Mouse (Mus musculus): Measurements from ENCODE around the gene Tmem131. TPM values are rescaled to one million over a fixed set of nuclear protein-coding genes. Genes with fewer than 3 reads are reported as not detected.

The Tmem131 gene
- polyA plus RNA-seq, 1 experiment from 2014 or later, result 10.3 TPM

DNA sequence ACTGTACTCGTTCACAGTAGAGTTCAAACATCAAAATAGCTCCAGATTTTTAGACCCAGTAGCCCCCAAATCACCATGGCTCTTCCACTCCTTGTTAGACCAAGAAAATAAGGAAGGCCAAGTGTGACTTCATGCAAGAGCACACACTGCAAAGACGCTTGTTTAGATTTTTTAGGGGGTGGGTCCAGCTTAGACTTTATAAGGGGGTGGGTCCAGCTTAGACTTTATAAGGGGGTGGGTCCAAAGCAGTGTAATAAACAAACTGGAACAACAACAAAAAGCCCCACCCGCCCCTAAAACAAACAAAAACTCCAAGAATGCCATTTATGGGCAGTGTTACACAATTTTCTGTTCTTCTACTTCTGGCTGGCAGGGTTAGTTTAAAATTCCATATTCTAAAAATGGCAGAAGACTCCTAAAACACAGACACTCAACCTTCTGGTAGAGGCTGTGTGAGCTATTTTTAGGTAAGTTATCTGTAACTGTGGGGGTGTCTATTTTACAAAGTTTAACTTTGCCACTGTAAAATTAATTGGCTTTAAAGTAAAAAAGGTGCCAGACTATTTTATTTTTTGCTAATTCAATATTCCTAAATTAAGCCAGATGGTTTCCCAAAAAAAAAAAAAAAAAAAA, 143.0 kb downstream of the Tmem131 start:
- H3K27me3 ChIP-seq (ENCODE audit: low read depth, poor library complexity, severe bottlenecking), result no peaks in the 10 kb centered on the region
- H3K4me1 ChIP-seq, result no peaks in the 10 kb centered on the region
- no peak overlapping the region for H3K27ac ChIP-seq (replicated peaks)
- no peaks in the 10 kb centered on the region for H3K9me3 ChIP-seq (replicated peaks)
- H3K4me3 ChIP-seq, result no peak overlapping the region
- peaks cover 94% of the 10 kb centered on the region for H3K36me3 ChIP-seq
- WGBS, result 81% methylated on average over 3 of the region's 3 CpGs
- DNase-seq (ENCODE audit: low spot score), result no peak

DNA sequence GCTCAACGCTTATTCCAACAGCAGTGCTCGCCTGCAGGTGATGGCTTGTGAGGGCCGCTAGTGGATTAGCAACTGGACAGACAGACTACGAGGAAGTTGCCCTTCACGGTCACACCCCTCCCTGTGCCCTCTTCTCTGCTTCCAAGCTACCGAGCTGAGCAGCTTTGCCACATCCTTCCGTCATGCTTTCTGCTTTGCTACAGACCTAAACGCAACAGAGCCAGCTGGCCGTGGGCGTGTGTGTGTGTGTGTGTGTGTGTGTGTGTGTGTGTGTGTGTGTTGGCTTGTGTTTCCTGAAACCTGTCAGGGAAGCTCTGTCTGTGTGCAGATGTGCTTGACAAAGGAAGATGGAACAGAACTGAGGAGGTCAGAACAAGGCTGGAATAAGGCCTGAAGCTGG, 146.0 kb downstream of the Tmem131 start:
- WGBS, result 89% methylated on average over 10 of the region's 10 CpGs
- Histone ChIP-seq H3K4me3 (no peak overlapping the region), H3K27me3 (ENCODE audit: low read depth, poor library complexity, severe bottlenecking) (no peaks in the 10 kb centered on the region), H3K4me1 (no peaks in the 10 kb centered on the region), H3K36me3 (peaks cover 96% of the 10 kb centered on the region), H3K27ac (replicated peaks) (no peak overlapping the region), H3K9me3 (replicated peaks) (no peaks in the 10 kb centered on the region)
- no peak for DNase-seq (ENCODE audit: low spot score)

DNA sequence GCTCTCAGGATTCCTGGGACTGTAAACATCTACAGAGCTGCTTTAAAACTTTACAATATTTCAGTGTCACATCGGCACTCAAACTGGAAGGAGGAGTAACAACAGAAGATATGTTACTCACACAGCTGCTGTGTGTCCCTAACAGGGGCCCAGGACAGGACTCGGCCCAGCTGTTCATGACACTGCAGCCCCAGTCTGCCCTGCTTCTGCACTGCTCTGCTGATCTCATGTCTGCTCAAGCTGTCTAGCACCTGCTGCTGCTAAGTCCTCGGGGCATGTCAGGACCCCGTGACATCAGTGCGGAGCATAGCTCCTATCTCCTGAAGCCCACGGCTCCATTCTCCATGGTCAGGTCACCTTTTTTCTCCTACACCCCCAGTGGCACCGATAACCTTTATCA, 146.8 kb downstream of the Tmem131 start:
- H3K36me3 ChIP-seq, result peaks cover 96% of the 10 kb centered on the region
- 97% methylated on average over 7 of the region's 7 CpGs for WGBS

DNA sequence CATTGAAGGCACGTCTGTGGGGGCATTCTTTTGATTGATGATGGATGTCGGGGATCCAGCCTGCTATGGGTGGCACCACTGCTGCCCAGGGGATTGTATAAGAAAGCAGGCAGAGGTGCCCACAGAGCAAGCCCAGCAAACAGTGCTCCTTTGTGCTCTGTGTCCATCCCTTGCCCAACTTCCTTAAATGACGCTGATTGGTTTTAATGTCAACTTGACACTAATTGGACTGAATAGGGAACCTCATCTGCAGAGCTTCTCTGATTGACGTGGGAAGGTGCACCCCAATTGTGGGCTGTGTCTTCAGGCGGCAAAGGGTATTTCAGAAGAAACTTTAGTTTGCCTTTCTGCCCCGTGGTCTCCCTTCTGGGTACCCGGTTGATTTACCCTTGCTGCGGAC, 154.1 kb downstream of the Tmem131 start:
- DNase-seq (ENCODE audit: low spot score), result no peak
- peaks cover 10% of the 10 kb centered on the region for H3K4me1 ChIP-seq
- 87% methylated on average over 8 of the region's 8 CpGs for WGBS
- no peak overlapping the region for H3K4me3 ChIP-seq
- H3K27ac ChIP-seq (replicated peaks), result no peak overlapping the region
- peaks cover 43% of the 10 kb centered on the region for H3K36me3 ChIP-seq
- H3K9me3 ChIP-seq (replicated peaks), result no peaks in the 10 kb centered on the region
- peaks cover 15% of the 10 kb centered on the region; the same call in 1 of the 2 replicates for H3K27me3 ChIP-seq (ENCODE audit: low read depth, poor library complexity, severe bottlenecking)

More for the DNA sequence above, 146.8 kb downstream of the Tmem131 start:
- Histone ChIP-seq H3K4me1 (no peaks in the 10 kb centered on the region), H3K27me3 (ENCODE audit: low read depth, poor library complexity, severe bottlenecking) (no peaks in the 10 kb centered on the region), H3K4me3 (no peak overlapping the region), H3K9me3 (replicated peaks) (no peaks in the 10 kb centered on the region), H3K27ac (replicated peaks) (no peak overlapping the region)
- DNase-seq (ENCODE audit: low spot score), result no peak

DNA sequence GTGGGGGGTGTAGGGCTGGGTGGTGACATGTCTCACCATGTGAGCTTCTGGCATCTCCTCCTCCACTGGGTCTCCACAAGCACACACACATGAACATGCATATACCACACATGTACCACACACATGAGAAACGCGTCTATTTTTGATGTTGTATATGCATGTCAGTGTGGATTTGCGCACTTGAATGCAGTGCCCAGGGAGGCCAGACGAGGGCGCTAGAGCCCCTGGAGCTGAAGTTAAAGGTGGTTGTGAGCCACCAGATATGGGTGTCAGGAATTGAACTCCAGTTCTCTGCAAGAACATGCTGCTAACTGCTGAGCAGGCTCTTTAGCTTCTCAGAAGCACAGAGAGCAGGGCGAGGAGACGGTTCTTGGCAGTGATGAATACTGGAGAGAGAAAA, 157.1 kb downstream of the Tmem131 start:
- peaks cover 19% of the 10 kb centered on the region; the same call in 1 of the 2 replicates for H3K27me3 ChIP-seq (ENCODE audit: low read depth, poor library complexity, severe bottlenecking)
- peaks cover 10% of the 10 kb centered on the region for H3K4me1 ChIP-seq
- H3K4me3 ChIP-seq, result no peak overlapping the region
- H3K36me3 ChIP-seq, result peaks cover 13% of the 10 kb centered on the region
- DNase-seq (ENCODE audit: low spot score), result no peak
- 90% methylated on average over 7 of the region's 7 CpGs for WGBS
- no peak overlapping the region for H3K27ac ChIP-seq (replicated peaks)
- H3K9me3 ChIP-seq (replicated peaks), result no peaks in the 10 kb centered on the region

- 3% methylated on average over 16 of the region's 16 CpGs for WGBS
- Histone ChIP-seq H3K9me3 (replicated peaks) (no peaks in the 10 kb centered on the region), H3K4me1 (peaks cover 10% of the 10 kb centered on the region), H3K27me3 (ENCODE audit: low read depth, poor library complexity, severe bottlenecking) (peaks cover 19% of the 10 kb centered on the region; the same call in 1 of the 2 replicates), H3K27ac (replicated peaks) (peak overlapping the region; percentile 74), H3K4me3 (peak overlapping the region; percentile 53), H3K36me3 (0 out of 2 replicates have a peak, but pooled peaks cover 5% of the 10 kb centered on the region)
- peak; percentile 56 for DNase-seq (ENCODE audit: low spot score)
Observed at GRCm38 (mm10) chr1:36785238-36785641, 158.2 kb downstream of the Tmem131 start.

DNA sequence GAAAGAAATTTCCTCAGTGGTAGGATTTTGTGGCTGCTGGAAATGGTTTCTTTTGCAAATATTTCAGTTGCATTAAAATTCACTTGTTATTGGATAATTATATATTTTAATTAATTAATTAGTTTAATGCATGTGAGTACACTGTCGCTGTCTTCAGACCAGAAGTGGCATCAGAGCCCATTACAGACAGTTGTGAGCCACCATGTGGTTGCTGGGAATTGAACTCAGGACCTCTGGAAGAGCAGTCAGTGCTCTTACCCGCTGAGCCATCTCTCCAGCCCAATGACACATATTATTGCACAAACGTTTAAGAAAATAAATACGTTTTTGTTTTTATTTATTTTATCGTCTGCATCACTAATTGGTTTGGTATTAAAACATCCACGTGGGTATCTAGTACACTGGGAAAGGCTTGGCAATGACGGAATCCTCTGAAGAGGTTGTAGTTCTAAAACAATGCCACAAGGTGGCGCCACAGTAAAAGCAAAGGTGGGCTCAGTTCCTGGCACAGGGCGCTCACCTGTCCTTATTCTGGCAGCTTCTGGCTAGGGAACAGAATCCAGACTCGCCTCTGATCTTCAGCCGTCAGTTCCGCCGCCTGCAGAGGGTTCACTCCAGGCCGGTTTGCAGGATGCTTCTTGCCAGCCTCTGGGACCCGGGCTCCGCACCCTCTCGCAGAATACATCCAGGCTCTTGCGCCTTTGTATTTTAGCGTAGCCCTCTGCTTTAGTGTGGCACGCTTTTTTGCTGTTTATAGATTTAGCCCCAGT, 158.9 kb downstream of the Tmem131 start:
- peak overlapping the region; percentile 74 for H3K27ac ChIP-seq (replicated peaks)
- peaks cover 19% of the 10 kb centered on the region; the same call in 1 of the 2 replicates for H3K27me3 ChIP-seq (ENCODE audit: low read depth, poor library complexity, severe bottlenecking)
- H3K4me3 ChIP-seq, result peak overlapping the region; percentile 53
- no peaks in the 10 kb centered on the region for H3K36me3 ChIP-seq
- WGBS, result 5% methylated on average over 20 of the region's 20 CpGs
- peaks cover 10% of the 10 kb centered on the region for H3K4me1 ChIP-seq
- H3K9me3 ChIP-seq (replicated peaks), result no peaks in the 10 kb centered on the region
- peak; percentile 78 for DNase-seq (ENCODE audit: low spot score)

- WGBS, result 83% methylated on average over 11 of the region's 11 CpGs
- peaks cover 10% of the 10 kb centered on the region for H3K4me1 ChIP-seq
Observed at GRCm38 (mm10) chr1:36782476-36782875, 161.0 kb downstream of the Tmem131 start.

DNA sequence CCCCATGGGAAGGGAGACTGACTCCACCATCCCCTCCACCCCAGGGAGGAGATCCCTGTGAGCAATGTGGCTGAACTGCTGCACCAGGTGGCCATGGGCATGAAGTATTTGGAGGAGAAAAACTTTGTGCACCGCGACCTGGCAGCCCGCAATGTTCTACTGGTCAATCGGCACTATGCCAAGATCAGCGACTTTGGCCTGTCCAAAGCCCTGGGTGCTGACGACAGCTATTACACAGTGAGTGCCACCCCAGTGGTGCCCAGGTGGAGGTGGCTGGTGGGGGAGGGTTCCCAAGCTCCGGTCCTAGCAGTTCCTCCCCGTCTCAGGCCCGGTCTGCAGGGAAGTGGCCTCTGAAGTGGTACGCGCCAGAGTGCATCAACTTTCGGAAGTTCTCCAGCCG, 162.7 kb downstream of the Tmem131 start:
- H3K36me3 ChIP-seq, result no peaks in the 10 kb centered on the region
- no peaks in the 10 kb centered on the region for H3K9me3 ChIP-seq (replicated peaks)
- H3K4me1 ChIP-seq, result peaks cover 10% of the 10 kb centered on the region
- H3K4me3 ChIP-seq, result no peak overlapping the region
- H3K27me3 ChIP-seq (ENCODE audit: low read depth, poor library complexity, severe bottlenecking), result peaks cover 14% of the 10 kb centered on the region; the same call in 1 of the 2 replicates
- 92% methylated on average over 13 of the region's 13 CpGs for WGBS
- DNase-seq (ENCODE audit: low spot score), result no peak
- H3K27ac ChIP-seq (replicated peaks), result no peak overlapping the region

More at GRCm38 (mm10) chr1:36782476-36782875, 161.0 kb downstream of the Tmem131 start:
- Histone ChIP-seq H3K27ac (replicated peaks) (no peak overlapping the region), H3K9me3 (replicated peaks) (no peaks in the 10 kb centered on the region), H3K27me3 (ENCODE audit: low read depth, poor library complexity, severe bottlenecking) (peaks cover 19% of the 10 kb centered on the region; the same call in 1 of the 2 replicates), H3K36me3 (no peaks in the 10 kb centered on the region), H3K4me3 (no peak overlapping the region)
- no peak for DNase-seq (ENCODE audit: low spot score)

- Histone ChIP-seq H3K9me3 (replicated peaks) (no peaks in the 10 kb centered on the region), H3K4me3 (no peak overlapping the region), H3K27ac (replicated peaks) (no peak overlapping the region), H3K4me1 (peaks cover 7% of the 10 kb centered on the region), H3K27me3 (ENCODE audit: low read depth, poor library complexity, severe bottlenecking) (peaks cover 25% of the 10 kb centered on the region), H3K36me3 (no peaks in the 10 kb centered on the region)
- WGBS, result 91% methylated on average over 9 of the region's 9 CpGs
- DNase-seq (ENCODE audit: low spot score), result no peak
Observed at GRCm38 (mm10) chr1:36772198-36772934, 171.1 kb downstream of the Tmem131 start.

GRCm38 (mm10) chr1:36770998-36771397, 172.5 kb downstream of the Tmem131 start:
- Histone ChIP-seq H3K27me3 (ENCODE audit: low read depth, poor library complexity, severe bottlenecking) (peaks cover 25% of the 10 kb centered on the region), H3K27ac (replicated peaks) (no peak overlapping the region)

DNA sequence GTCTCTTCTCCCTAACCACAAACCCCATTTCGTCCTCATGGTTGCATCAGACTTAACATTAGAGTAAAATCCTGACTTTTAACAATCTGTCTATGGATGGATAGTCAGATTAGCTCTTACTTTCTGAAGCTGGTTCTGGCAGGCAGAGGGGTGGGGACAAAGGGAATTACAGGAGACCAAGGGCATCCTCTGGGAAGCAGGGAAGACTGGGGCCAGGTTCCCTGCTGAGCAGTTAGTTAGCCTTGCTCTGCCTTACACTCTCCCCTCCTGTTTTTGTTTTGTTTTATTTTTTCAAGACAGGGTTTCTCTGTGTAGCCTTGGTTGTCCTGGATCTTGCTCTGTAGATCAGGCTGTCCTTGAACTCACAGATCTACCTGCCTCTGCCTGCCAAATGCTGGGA, 173.5 kb downstream of the Tmem131 start:
- 84% methylated on average over 1 of the region's 1 CpGs for WGBS
- Histone ChIP-seq H3K27ac (replicated peaks) (no peak overlapping the region), H3K9me3 (replicated peaks) (no peaks in the 10 kb centered on the region), H3K36me3 (no peaks in the 10 kb centered on the region), H3K27me3 (ENCODE audit: low read depth, poor library complexity, severe bottlenecking) (peaks cover 25% of the 10 kb centered on the region), H3K4me1 (peaks cover 10% of the 10 kb centered on the region), H3K4me3 (no peak overlapping the region)
- no peak for DNase-seq (ENCODE audit: low spot score)

More at GRCm38 (mm10) chr1:36770998-36771397, 172.5 kb downstream of the Tmem131 start:
- H3K36me3 ChIP-seq, result no peaks in the 10 kb centered on the region
- H3K4me1 ChIP-seq, result peaks cover 10% of the 10 kb centered on the region
- peak; percentile 19 for DNase-seq (ENCODE audit: low spot score)
- 23% methylated on average over 27 of the region's 27 CpGs for WGBS
- no peaks in the 10 kb centered on the region for H3K9me3 ChIP-seq (replicated peaks)
- peak overlapping the region; percentile 40 for H3K4me3 ChIP-seq

Measured in midbrain, embryonic 10.5 days (tissue).